Mouse (Mus musculus): ENCODE data around the gene Myo18a.

- TF ChIP-seq POLR2A (IDR thresholded peaks at IDR 0.05; ENCODE audit: control insufficient read depth, low read depth, low read length), result no peak
- no peak for TF ChIP-seq CTCF (IDR thresholded peaks at IDR 0.05; ENCODE audit: control insufficient read depth, insufficient read depth, insufficient replicate concordance, low read depth, low read length)
Measured at GRCm38 (mm10) chr11:77843068-77843905, 80.2 kb downstream of the Myo18a start.

Data from testis, adult 2 months (tissue).